Mouse (Mus musculus) stomach, embryonic 16.5 days (tissue): ENCODE results near the gene Slc25a33. TPM values are rescaled to one million over a fixed set of nuclear protein-coding genes. Genes with fewer than 3 reads are reported as not detected.
"Not testable (repeated sequence)": the region's sequence is repeated elsewhere in the genome, so short reads cannot be mapped to it uniquely, and the experiment has no call there.

Source experiments
- ATAC-seq: fragments of 200-750 bp; cut with Nextera tagmentation; 2 replicates; pipeline ENCODE4 v1.8.0; 2017; ENCODE audit warnings: moderate number of reproducible peaks, moderate TSS enrichment; ENCODE audit not compliant: insufficient read depth, low FRiP score
- H3K27ac ChIP-seq: fragments of 300-500 bp; sonication (generic); 2 replicates; pipeline ENCODE4 v1.5.1; 2014; ENCODE audit warnings: low read length
- H3K27me3 ChIP-seq: fragments of 300-500 bp; sonication (generic); 2 replicates; pipeline ENCODE4 v1.6.1; 2014; ENCODE audit warnings: low read length, control low read depth, mixed read lengths; ENCODE audit not compliant: control insufficient read depth, insufficient read depth
- H3K36me3 ChIP-seq: fragments of 300-500 bp; sonication (generic); 2 replicates; pipeline ENCODE4 v1.6.1; 2014; ENCODE audit warnings: low read length; ENCODE audit not compliant: control insufficient read depth, insufficient read depth
- H3K4me1 ChIP-seq: fragments of 300-500 bp; sonication (generic); 2 replicates; pipeline ENCODE4 v1.6.1; 2014; ENCODE audit warnings: low read length, control low read depth, mixed read lengths; ENCODE audit not compliant: control insufficient read depth, insufficient read depth
- H3K4me2 ChIP-seq: fragments of 300-500 bp; sonication (generic); 2 replicates; pipeline ENCODE4 v1.6.1; 2014; ENCODE audit warnings: low read depth, low read length, mixed read lengths
- H3K4me3 ChIP-seq: fragments of 300-500 bp; sonication (generic); replicated peaks from 2 replicates; pipeline ENCODE4 v1.5.1; 2014; ENCODE audit warnings: mild to moderate bottlenecking, low read length
- H3K9ac ChIP-seq: fragments of 300-500 bp; sonication (generic); 2 replicates; pipeline ENCODE4 v1.6.1; 2014; ENCODE audit warnings: low read length
- H3K9me3 ChIP-seq: fragments of 300-500 bp; sonication (generic); replicated peaks from 2 replicates; pipeline ENCODE4 v1.6.1; 2016; ENCODE audit warnings: low read length, control low read depth; ENCODE audit not compliant: control insufficient read depth
- WGBS: fragments of 180-500 bp; shearing (Covaris S2); extraction: QIAGEN DNeasy Blood & Tissue Kit; methylation state at CpG from one replicate; pipeline ENCODE4 v1.1.7; 2014; 5-methylcytosine and 5-hydroxymethylcytosine counted together
- polyA plus RNA-seq: library from polyadenylated mRNA; unstranded; fragments of >200 nt; fragmentation: Nextera tagmentation; extraction: Ambion mirVana; gene quantifications from 2 replicates; pipeline ENCODE4 v1.2.1, GENCODE M21; 2015

Slc25a33 gene
- polyA plus RNA-seq, 1 experiment from 2014 or later, result 8.1 TPM

DNA sequence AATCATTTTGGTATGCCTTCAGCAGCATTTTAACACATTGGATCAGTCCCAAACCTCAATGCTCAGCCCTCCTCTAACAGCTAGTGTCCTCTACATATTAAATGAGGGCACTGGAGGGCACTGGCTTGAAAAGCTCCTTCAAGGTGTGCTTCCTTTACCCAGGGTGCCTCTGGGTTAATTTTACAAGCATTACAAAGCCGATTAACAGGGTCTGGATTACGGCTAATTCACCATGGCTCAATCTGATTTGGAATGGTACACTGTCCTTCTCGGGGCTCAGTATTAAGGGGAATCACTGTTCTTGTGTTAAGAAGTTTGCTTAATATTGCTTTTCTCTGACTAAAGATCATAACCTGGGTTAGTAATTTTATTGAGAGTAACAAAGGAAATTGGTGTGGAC is 21.2 kb downstream of the Slc25a33 start:
- H3K36me3 ChIP-seq, result no peaks in the 10 kb centered on the region
- no peak overlapping the region for H3K9ac ChIP-seq
- H3K4me3 ChIP-seq, result no peak overlapping the region
- H3K9me3 ChIP-seq, result no peaks in the 10 kb centered on the region
- no peak overlapping the region for H3K27ac ChIP-seq
- WGBS, result 83% methylated on average over 3 of the region's 3 CpGs
- no peaks in the 10 kb centered on the region for H3K4me1 ChIP-seq
- no peak for ATAC-seq
- H3K27me3 ChIP-seq, result no peaks in the 10 kb centered on the region
- no peak overlapping the region for H3K4me2 ChIP-seq

DNA sequence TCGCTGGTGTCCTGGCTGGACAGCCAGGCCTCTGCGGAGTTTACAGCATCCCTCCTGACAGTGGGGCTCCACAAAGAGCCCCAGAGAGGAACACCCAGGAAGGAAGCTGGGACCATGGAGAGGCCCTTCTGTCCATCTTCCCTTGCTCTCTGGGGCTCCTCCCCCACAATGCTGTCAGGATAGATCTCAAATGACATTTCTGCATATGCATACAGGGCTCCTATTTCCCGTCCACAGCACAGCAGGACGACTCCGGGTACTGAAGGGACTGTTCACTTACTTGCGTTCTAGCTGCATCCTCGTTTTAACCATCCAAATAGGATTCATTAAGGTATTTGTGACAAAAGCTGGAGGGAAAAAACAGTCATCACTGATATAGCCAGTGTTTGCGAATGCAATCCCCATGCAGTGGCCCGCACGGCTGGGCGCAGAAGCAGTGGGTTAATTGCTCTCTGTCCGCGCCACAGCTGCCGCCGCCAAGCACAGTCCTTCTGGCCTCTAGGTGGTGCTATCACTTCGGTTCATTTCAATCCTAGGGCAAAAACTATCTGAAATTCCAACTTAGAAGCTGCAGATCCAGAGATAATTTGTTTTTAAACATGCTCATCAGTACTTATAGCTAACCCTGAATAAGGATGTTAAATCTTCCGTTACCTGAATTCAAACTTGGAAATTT is 21.8 kb downstream of the Slc25a33 start:
- no peak overlapping the region for H3K27ac ChIP-seq
- 30% methylated on average over 17 of the region's 17 CpGs for WGBS
- no peaks in the 10 kb centered on the region for H3K9me3 ChIP-seq
- no peak overlapping the region for H3K4me2 ChIP-seq
- no peaks in the 10 kb centered on the region for H3K4me1 ChIP-seq
- no peak overlapping the region for H3K4me3 ChIP-seq
- H3K36me3 ChIP-seq, result no peaks in the 10 kb centered on the region
- no peak; the same call in 1 of the 2 replicates for ATAC-seq
- H3K27me3 ChIP-seq, result no peaks in the 10 kb centered on the region
- no peak overlapping the region; the same call in 1 of the 2 replicates for H3K9ac ChIP-seq

GRCm38 (mm10) chr4:149750671-149751070 is 23.4 kb downstream of the Slc25a33 start:
- no peak for ATAC-seq
- H3K9me3 ChIP-seq, result no peaks in the 10 kb centered on the region
- H3K4me2 ChIP-seq, result no peak overlapping the region
- H3K4me1 ChIP-seq, result no peaks in the 10 kb centered on the region
- H3K4me3 ChIP-seq, result no peak overlapping the region
- no peak overlapping the region for H3K27ac ChIP-seq
- no peak overlapping the region for H3K9ac ChIP-seq
- H3K27me3 ChIP-seq, result no peaks in the 10 kb centered on the region
- 43% methylated on average over 5 of the region's 5 CpGs for WGBS
- H3K36me3 ChIP-seq, result no peaks in the 10 kb centered on the region

DNA sequence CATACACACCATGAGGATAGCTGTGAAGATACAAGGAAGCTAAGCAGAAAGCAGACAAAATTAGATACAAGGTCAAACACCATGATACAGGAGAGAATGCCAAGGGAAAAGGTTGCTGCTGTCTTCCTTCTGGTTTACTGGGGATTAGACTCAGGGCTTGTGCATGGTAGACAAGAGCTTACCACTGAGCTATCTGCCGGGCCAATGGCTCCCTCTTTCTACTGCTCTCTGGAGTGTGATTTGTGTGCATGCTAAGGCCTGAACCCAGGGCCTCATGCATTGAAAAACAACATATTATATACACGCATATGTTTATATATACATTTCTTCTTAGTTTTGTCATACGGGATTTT is 24.4 kb downstream of the Slc25a33 start:
- not testable (repeated sequence) for ATAC-seq, H3K9me3 ChIP-seq, H3K9ac ChIP-seq, H3K27me3 ChIP-seq, H3K36me3 ChIP-seq, H3K4me1 ChIP-seq, H3K27ac ChIP-seq, H3K4me3 ChIP-seq, H3K4me2 ChIP-seq
- WGBS, result 84% methylated on average over 3 of the region's 3 CpGs

GRCm38 (mm10) chr4:149749003-149749662 is 24.9 kb downstream of the Slc25a33 start:
- Histone ChIP-seq H3K4me3 (no peak overlapping the region), H3K9ac (no peak overlapping the region), H3K4me2 (no peak overlapping the region), H3K4me1 (no peaks in the 10 kb centered on the region), H3K9me3 (no peaks in the 10 kb centered on the region), H3K27ac (no peak overlapping the region), H3K36me3 (no peaks in the 10 kb centered on the region), H3K27me3 (no peaks in the 10 kb centered on the region)
- no peak for ATAC-seq
- WGBS, result 87% methylated on average over 18 of the region's 18 CpGs

DNA sequence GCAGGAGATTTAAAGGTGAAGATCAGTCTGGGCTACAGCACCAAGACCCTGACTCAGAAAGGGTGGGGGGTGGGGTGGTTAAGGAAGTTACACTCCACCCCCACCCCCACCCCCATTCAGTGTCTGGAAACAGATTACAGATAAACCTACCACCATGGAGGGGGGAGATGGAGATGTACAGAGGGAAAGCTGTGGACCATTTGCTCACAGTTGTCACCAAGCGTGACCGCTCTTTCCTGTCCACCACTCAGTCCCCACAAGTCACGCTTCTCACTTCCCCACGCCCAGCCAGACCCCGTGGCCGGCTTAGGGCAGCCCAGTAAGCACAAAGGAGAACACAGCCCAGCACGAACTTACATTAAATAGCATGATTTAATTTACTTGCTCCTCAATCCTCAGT is 30.0 kb downstream of the Slc25a33 start:
- Histone ChIP-seq H3K4me2 (no peak overlapping the region), H3K9ac (no peak overlapping the region), H3K4me3 (no peak overlapping the region), H3K9me3 (no peaks in the 10 kb centered on the region), H3K36me3 (no peaks in the 10 kb centered on the region), H3K27ac (no peak overlapping the region), H3K27me3 (no peaks in the 10 kb centered on the region), H3K4me1 (no peaks in the 10 kb centered on the region)
- no peak for ATAC-seq
- 84% methylated on average over 7 of the region's 7 CpGs for WGBS

DNA sequence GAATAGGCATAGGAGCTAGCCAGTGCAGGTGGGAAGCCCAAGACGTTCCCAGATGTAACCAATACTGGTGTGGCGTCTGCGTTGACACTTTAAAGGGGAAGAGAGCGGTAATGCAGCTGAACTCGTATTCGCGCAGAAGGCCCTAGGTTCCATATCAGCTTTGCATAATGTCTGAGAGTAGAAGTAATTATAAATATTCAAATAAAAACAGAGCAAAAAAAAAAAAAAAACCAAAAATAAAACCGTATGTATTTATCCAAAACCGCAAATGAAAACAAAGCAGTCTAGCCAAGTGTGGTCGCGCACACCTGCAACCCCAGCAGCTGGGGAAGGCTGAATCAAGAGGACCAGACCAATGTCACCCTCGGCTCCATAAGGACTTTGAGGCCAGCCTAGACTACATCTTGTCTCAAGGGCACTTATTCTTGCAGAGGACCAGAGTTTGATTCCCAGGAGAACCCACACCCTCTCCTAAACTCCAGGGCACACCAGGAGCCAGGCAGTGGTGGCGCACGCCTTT is 32.0 kb downstream of the Slc25a33 start:
- Histone ChIP-seq H3K4me1 (peaks cover 2% of the 10 kb centered on the region), H3K27me3 (no peaks in the 10 kb centered on the region), H3K9ac (no peak overlapping the region), H3K4me3 (no peak overlapping the region), H3K27ac (no peak overlapping the region), H3K36me3 (no peaks in the 10 kb centered on the region), H3K4me2 (no peak overlapping the region), H3K9me3 (no peaks in the 10 kb centered on the region)
- WGBS, result 93% methylated on average over 14 of the region's 14 CpGs
- ATAC-seq, result no peak

DNA sequence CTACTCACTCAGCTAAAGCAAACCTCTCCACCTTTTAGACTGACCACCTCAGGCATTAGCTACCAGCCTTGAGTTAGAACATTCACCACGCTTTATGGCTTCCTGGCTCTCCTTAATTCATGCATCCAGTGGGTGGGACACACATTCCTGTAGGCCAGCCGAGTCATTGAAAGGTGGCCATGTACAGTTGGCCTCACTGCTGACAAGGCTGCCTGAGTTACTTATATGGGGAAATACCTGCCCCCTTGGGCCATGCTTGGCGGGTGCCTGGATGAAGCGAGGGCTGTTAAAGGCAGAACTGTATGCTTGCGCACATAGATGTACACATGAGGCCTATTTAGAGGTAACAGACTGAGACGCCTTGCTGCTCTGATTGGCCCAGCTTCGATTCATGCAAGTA is 33.8 kb downstream of the Slc25a33 start:
- H3K9me3 ChIP-seq, result no peaks in the 10 kb centered on the region
- H3K27ac ChIP-seq, result no peak overlapping the region
- no peak overlapping the region for H3K9ac ChIP-seq
- no peak overlapping the region for H3K4me2 ChIP-seq
- no peaks in the 10 kb centered on the region for H3K36me3 ChIP-seq
- H3K4me1 ChIP-seq, result peaks cover 12% of the 10 kb centered on the region
- no peak overlapping the region for H3K4me3 ChIP-seq
- no peaks in the 10 kb centered on the region for H3K27me3 ChIP-seq
- 86% methylated on average over 7 of the region's 7 CpGs for WGBS
- ATAC-seq, result no peak

DNA sequence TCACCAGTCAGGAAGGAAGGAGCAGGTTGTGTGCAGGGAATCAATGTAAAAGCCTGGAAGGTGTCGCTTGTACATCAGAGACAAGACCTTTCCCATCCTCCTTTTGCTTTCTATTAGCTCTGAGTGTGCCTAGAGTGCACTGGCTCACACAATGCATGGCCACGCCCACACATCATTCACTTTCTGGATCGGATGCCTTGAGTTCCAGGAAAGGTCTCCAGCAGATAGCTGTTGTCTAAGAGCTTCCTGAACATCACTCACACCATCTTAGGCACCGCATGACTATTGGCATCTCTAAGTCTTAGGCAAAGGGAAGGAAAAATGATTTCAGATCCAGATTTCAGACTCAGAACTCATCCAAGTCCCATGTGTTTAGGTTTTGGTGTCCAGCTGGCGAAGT is 34.6 kb downstream of the Slc25a33 start:
- 70% methylated on average over 5 of the region's 5 CpGs for WGBS
- Histone ChIP-seq H3K27me3 (no peaks in the 10 kb centered on the region), H3K9me3 (no peaks in the 10 kb centered on the region), H3K27ac (no peak overlapping the region), H3K4me2 (no peak overlapping the region), H3K9ac (no peak overlapping the region), H3K4me1 (peaks cover 19% of the 10 kb centered on the region), H3K36me3 (no peaks in the 10 kb centered on the region), H3K4me3 (no peak overlapping the region)
- no peak for ATAC-seq
